Mouse (Mus musculus) heart, postnatal 0 days (tissue): ENCODE results near the gene Tbx21.

Experiments used
- CTCF ChIP-seq: IDR thresholded peaks from 2 replicates; pipeline ENCODE4 v1.5.1; 2016; ENCODE audit warnings: antibody characterized with exemption, control low read depth, low read depth
- EP300 ChIP-seq: IDR thresholded peaks from 2 replicates; pipeline ENCODE4 v1.6.1; 2016; ENCODE audit warnings: antibody characterized with exemption, low read depth

DNA sequence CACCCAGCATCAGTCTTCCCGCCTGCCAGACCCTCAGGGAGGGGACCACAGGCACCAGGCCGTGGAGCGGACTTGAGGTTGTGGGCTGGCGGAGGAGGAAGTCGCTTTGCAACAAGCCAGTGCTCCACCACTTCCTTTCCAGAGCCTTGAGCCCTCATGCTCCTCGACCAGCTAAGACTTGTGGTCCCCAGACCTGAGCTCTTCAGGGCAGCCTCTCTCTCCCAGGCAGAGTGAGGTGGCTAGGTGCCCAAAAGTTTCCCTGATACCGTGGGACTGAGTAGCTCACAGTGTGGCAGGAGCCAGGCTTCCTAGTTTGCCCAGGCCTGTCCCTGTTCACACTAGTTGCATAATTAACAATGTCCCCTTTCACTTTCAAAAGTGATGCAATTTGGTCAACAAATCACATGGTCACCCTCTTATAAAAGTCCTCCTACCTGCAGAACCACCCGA, 27.1 kb upstream of the Tbx21 start:
- TF ChIP-seq CTCF (no peak), EP300 (no peak)
